Mouse (Mus musculus): ENCODE measurements at regions not wholly inside any gene's neighbourhood (a gene's known extent, or its start where the extent isn't known, plus 50 kb on each side); places are given as distances from the start of the nearest gene placed in this dataset.
A peak's percentile ranks its signal among the peaks of the same experiment; 100 is the strongest.

DNA sequence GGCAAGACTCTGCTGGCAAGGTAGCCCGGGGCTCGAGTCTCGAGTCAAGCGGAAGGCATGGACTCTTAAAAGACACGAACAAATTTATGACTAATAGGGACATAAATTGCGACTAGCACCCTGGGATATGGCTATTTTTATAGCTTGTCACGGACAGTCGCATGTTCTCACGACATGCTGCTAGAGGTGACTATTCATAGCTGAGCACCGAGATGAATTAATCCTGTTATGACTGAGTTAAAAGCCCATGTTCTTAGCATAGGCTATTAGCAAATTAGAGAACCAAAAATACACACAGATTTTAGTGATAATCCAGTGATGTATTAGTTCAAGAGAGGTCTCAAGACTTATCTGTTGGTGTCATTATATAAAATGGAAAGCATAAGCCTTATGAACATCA, 539.2 kb downstream of the Gm19410 start:
- no peak for DNase-seq (ENCODE audit: low spot score)

DNA sequence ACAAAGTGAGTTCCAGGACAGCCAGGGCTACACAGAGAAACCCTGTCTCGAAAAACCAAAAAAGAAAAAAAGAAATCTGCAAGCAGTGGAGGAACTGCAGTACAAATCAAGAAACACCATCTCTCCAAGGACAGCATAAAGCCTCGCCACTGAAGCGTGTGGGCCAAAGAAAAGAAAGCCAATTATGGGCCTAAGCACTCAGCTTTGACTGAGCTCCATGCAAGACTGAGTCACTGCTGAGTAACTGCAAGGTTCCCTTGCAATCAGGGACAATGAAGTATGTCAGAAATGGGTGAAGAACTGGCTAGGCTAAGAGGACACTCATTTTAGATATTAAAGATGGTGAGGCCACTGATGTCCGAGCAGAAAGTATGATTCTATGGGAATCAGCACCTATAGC, 540.7 kb downstream of the Gm19410 start:
- DNase-seq (ENCODE audit: low spot score): no peak

- DNase-seq (ENCODE audit: low spot score): no peak
These were observed 541.9 kb downstream of the Gm19410 start for GRCm38 (mm10) chr8:36307496-36307895.

GRCm38 (mm10) chr8:36308056-36308455, 542.5 kb downstream of the Gm19410 start:
- DNase-seq (ENCODE audit: low spot score): no peak

DNA sequence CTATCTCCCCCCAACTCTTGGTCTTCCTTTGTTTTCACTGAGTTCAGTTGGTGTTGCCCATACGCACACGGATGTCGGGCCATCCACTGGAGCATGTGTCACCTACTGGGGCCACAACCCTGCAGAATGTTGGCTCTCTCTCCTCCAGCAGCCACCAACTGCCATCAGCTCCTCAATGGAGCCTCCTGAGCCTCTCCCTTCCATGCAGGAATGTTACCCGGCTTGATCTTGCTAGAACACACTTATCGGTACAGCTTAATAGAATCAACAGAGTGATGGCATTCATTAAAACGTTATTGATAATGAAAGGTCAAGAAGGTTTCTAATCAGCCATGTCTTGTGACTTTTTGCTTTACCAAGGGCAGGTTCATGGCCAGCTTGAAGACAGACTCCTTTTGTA, 543.7 kb downstream of the Gm19410 start:
- no peak for DNase-seq (ENCODE audit: low spot score)

GRCm38 (mm10) chr8:36309952-36310351, 544.4 kb downstream of the Gm19410 start:
- no peak for DNase-seq (ENCODE audit: low spot score)

DNA sequence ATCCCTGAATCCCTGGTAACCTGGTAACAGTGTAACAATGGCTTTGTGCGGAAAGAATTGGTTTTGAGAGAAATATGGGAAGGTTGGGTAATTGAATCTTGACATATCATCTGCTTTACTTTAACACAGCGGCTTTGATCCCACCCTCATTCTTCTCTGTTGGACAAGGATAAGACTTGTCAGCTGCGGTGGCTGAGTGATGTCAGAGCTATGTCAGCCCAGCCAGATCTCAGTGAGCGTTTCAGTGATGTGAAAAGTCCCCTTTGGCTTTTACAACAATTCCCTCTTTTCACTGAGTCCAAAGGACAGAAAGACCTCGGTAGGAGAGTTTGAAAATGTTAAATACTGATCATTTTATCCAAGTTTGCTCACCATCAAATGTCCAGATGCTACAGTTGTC, 546.1 kb downstream of the Gm19410 start:
- no peak for DNase-seq (ENCODE audit: low spot score)

- DNase-seq (ENCODE audit: low spot score): no peak
These were observed 547.4 kb downstream of the Gm19410 start for GRCm38 (mm10) chr8:36312963-36313362.

GRCm38 (mm10) chr8:36318396-36318795, 552.8 kb downstream of the Gm19410 start:
- no peak for DNase-seq (ENCODE audit: low spot score)

DNA sequence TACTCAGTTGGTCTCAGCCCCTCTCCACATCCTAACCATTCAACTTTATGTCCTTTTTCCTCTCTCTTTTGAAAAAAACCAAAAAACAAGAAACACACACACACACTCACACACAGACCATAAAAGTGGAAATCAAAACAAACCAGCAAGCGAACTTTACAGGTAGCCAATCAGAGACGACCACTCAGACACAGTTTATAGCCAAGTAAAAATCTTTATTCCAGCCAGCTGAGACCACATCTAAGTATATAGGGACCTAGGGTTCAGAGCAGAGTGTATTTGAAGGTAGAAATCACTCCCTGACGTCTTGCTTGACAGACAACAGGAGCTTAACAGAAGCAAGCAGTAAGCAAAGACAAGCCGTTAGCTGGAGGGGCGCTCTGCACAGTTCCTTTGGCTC, 553.3 kb downstream of the Gm19410 start:
- DNase-seq (ENCODE audit: low spot score): no peak

- DNase-seq (ENCODE audit: low spot score): no peak
These were observed 553.8 kb downstream of the Gm19410 start for GRCm38 (mm10) chr8:36319314-36319959.

GRCm38 (mm10) chr8:36322125-36322524, 556.5 kb downstream of the Gm19410 start:
- DNase-seq (ENCODE audit: low spot score): no peak

DNA sequence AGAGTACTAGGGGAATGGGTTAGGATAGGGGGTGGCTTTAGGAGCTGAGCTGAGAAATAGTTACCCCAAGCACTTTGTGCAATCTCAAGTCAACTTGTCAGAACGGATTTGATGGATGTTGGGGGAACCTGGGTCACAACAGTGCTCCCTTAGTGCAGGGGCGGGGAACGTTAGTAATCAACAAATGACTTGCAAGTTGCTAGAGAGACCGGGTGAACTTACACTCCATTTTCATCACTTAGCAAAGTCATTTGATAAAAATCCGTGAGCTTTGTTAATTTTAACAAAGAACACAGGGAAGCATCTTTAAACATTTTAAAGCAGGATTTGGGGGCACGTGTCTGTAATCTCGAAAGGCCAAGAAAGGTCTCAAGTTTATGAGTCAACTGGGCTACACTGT, 557.0 kb downstream of the Gm19410 start:
- DNase-seq (ENCODE audit: low spot score): no peak

DNA sequence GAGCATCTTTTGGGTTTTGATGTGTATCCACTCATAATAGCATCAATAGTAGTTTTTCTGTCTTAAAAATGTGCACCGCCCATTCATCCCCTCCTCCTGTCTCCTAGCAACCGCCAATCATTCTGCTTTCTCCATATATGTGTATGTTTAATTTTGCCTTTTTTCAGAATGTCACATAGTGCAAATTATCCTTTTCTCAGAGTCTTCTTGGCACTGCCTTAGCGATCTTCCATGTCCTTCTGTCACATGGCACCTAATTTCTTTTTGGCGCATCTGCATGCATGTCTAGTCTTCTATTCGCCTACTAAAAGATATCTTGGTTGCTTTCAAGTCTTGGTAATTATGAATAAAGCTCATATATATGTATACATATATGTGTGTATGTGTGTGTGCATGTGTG, 573.0 kb downstream of the Gm19410 start:
- no peak for DNase-seq (ENCODE audit: low spot score)

GRCm38 (mm10) chr8:36339449-36339848, 573.9 kb downstream of the Gm19410 start:
- no peak for DNase-seq (ENCODE audit: low spot score)

- no peak for DNase-seq (ENCODE audit: low spot score)
These were observed 574.9 kb downstream of the Gm19410 start for GRCm38 (mm10) chr8:36340454-36340853.

DNA sequence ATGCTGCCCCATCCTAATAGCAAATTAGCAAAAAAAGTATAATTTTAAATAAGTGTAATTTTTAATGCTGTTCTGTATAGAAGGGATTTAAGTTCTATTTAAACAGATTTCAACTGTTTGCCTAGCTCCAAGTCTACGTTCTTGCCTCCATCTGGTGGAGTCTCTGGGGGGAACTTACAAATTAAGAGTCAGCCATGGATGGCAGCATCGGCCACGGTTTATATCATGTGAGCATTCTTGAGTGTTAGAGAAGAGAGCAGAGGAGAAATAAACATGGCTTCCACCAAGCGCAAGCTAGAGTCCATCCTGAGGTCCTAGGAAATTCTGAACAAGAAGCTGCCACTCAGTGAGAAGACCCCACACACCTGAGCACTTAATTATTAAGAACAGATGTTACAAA, 576.4 kb downstream of the Gm19410 start:
- no peak for DNase-seq (ENCODE audit: low spot score)

- no peak for DNase-seq (ENCODE audit: low spot score)
These were observed 577.1 kb downstream of the Gm19410 start for GRCm38 (mm10) chr8:36342650-36343049.

GRCm38 (mm10) chr8:36346682-36347324, 581.2 kb downstream of the Gm19410 start:
- peak; percentile 33 for DNase-seq (ENCODE audit: low spot score)

GRCm38 (mm10) chr8:36348067-36348466, 582.5 kb downstream of the Gm19410 start:
- DNase-seq (ENCODE audit: low spot score): no peak

- DNase-seq (ENCODE audit: low spot score): no peak
These were observed 589.3 kb downstream of the Gm19410 start for GRCm38 (mm10) chr8:36354926-36355325.

GRCm38 (mm10) chr8:36358998-36359397, 593.4 kb downstream of the Gm19410 start:
- no peak for DNase-seq (ENCODE audit: low spot score)

DNA sequence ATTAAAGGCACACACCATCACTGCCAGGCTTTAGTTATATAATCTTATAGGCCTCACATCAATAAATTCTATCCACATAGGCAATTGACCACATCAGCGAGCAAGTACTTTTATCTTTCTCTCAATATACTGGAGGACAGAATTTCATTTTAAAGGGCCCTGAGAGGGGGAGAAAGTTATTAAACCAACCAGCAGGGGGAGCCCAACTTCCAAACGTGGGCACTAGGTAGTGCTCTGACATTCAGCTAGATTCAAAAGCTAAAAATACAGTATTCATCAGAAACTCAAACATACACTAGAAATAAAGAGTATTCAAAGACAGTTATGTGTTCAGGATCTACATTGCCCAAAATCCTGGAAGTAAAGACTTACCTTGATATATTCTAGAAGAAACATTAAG, 595.7 kb downstream of the Gm19410 start:
- no peak for DNase-seq (ENCODE audit: low spot score)

DNA sequence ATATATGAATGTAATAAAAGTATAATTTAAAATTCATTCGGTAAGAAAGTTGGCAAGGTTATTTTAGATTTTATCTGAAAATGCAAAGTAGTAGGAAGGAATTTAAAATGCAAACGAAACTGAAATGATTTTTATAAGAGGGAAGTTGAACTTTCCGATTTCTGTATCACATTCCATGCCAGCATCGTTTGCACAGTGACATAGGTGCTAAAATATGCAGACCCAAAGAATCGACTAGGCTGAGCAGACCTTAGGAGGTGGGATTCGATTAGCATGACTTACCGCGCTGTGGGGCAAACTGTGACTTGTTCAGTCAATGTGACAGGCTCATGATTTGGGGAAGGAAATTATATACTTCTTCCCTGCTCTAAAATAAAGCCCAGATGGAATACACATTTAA, 596.2 kb downstream of the Gm19410 start:
- DNase-seq (ENCODE audit: low spot score): no peak
